ENCODE assay signal across 8 mouse cellular contexts in genomic region chr3:106721397-106722027, GRCm38 (mm10). TPM values are rescaled to one million over a fixed set of nuclear protein-coding genes. Genes with fewer than 3 reads are reported as not detected.
DNase-seq lines count a peak whose midpoint lies in the region; ATAC-seq and TF ChIP-seq lines count a peak whose summit lies in the region.

No protein-coding gene starts in this region.

- H3K9me3 ChIP-seq in kidney, embryonic 14.5 days (ENCODE audit: control insufficient read depth, low read length): no peaks in the 10 kb centered on the region; the same call in 1 of the 2 replicates
- H3K9me3 ChIP-seq in limb, embryonic 15.5 days: 0 out of 2 replicates have a peak, but pooled peaks cover 2% of the 10 kb centered on the region

- peak overlapping the region; percentile 58 for H3K4me2 ChIP-seq in kidney, embryonic 14.5 days (replicated peaks; ENCODE audit: low read depth, low read length)
- H3K4me2 ChIP-seq in limb, embryonic 15.5 days: peak overlapping the region; percentile 54

- peak overlapping the region; percentile 82 for H3K4me3 ChIP-seq in bone marrow macrophage, adult 2 months (ENCODE audit: insufficient read depth, low read length)
- H3K4me3 ChIP-seq in embryonic fibroblast, embryonic 13.5 days (ENCODE audit: insufficient read depth, low read length): peak overlapping the region; percentile 73
- H3K4me3 ChIP-seq in kidney, embryonic 14.5 days (ENCODE audit: low read length): peak overlapping the region; percentile 68
- peak overlapping the region; percentile 70 for H3K4me3 ChIP-seq in limb, embryonic 15.5 days

- no peaks in the 10 kb centered on the region for H3K27me3 ChIP-seq in kidney, embryonic 14.5 days (ENCODE audit: control insufficient read depth, insufficient read depth, low read length)
- H3K27me3 ChIP-seq in limb, embryonic 15.5 days: 0 out of 2 replicates have a peak, but pooled peaks cover 4% of the 10 kb centered on the region

- 1% methylated on average over 31 of the region's 31 CpGs for WGBS in kidney, embryonic 14.5 days
- 2% methylated on average over 31 of the region's 31 CpGs for WGBS in limb, embryonic 15.5 days

- peak overlapping the region; percentile 94 for H3K27ac ChIP-seq in bone marrow macrophage, adult 2 months (ENCODE audit: insufficient read depth, low read depth, low read length)
- peak overlapping the region; percentile 76 for H3K27ac ChIP-seq in embryonic fibroblast, embryonic 13.5 days (ENCODE audit: insufficient read depth, low read length)
- H3K27ac ChIP-seq in kidney, embryonic 14.5 days (ENCODE audit: low read depth, low read length): peak overlapping the region; percentile 94
- peak overlapping the region; percentile 97 for H3K27ac ChIP-seq in limb, embryonic 15.5 days

- no peak for TF ChIP-seq CTCF in bone marrow macrophage, adult 2 months (IDR thresholded peaks at IDR 0.05; ENCODE audit: low read depth, low read length)
- TF ChIP-seq CTCF in embryonic fibroblast, embryonic 13.5 days (IDR thresholded peaks at IDR 0.05; ENCODE audit: borderline replicate concordance, insufficient read depth, low read length): no peak

- ATAC-seq in kidney, embryonic 14.5 days (ENCODE audit: low FRiP score, low TSS enrichment): peak; percentile 99
- peak; percentile 99 for ATAC-seq in limb, embryonic 15.5 days (ENCODE audit: insufficient number of reproducible peaks, low FRiP score, low TSS enrichment, low read depth)

- no peaks in the 10 kb centered on the region for H3K4me1 ChIP-seq in bone marrow macrophage, adult 2 months (ENCODE audit: control insufficient read depth, insufficient read depth, low read length)
- H3K4me1 ChIP-seq in embryonic fibroblast, embryonic 13.5 days (ENCODE audit: control insufficient read depth, insufficient read depth, low read length): no peaks in the 10 kb centered on the region
- H3K4me1 ChIP-seq in kidney, embryonic 14.5 days (ENCODE audit: control insufficient read depth, insufficient read depth, low read length): no peaks in the 10 kb centered on the region
- H3K4me1 ChIP-seq in limb, embryonic 15.5 days: no peaks in the 10 kb centered on the region

- DNase-seq in A20 (ENCODE audit: low read depth, low spot score): peak; percentile 99
- DNase-seq in heart, adult 9 months (ENCODE audit: low spot score in 2 of 2): peak; percentile 99 to 100
- DNase-seq in monocyte, adult 2 months (ENCODE audit: low read depth in 1 of 2, low spot score in 2 of 2): peak; percentile 96 to 98
- DNase-seq in spleen, postnatal 36 days (ENCODE audit: low spot score in 2 of 2): peak; percentile 97 to 98

- no peaks in the 10 kb centered on the region for H3K36me3 ChIP-seq in kidney, embryonic 14.5 days (ENCODE audit: control insufficient read depth, insufficient read depth, low read length)
- H3K36me3 ChIP-seq in limb, embryonic 15.5 days: no peaks in the 10 kb centered on the region

- no peak for TF ChIP-seq POLR2A in bone marrow macrophage, adult 2 months (IDR thresholded peaks at IDR 0.05; ENCODE audit: borderline replicate concordance, low read depth, low read length)
- peak; percentile 78 for TF ChIP-seq POLR2A in embryonic fibroblast, embryonic 13.5 days (IDR thresholded peaks at IDR 0.05; ENCODE audit: low read depth, low read length)

- peak overlapping the region; percentile 56 for H3K9ac ChIP-seq in kidney, embryonic 14.5 days (ENCODE audit: low read depth, low read length)
- H3K9ac ChIP-seq in limb, embryonic 15.5 days: peak overlapping the region; percentile 50

RNA-seq across cellular contexts. Expression of gene Lrif1, which starts 36.7 kb away (rescaled TPM):
- polyA plus RNA-seq in bone marrow macrophage, adult 2 months (2012; ENCODE audit: insufficient read depth, insufficient read length, missing spikeins): 27.8 and 40.6 TPM in 2 replicates
- polyA plus RNA-seq in embryonic fibroblast, embryonic 13.5 days (2011; ENCODE audit: insufficient read length, low read depth, missing spikeins): 18.6 and 25.1 TPM in 2 replicates
- polyA plus RNA-seq in kidney, embryonic 14.5 days (2014; fragmentation: Nextera tagmentation; extraction: Ambion mirVana): 22.0 and 24.3 TPM in 2 replicates
- 13.1 and 13.3 TPM in 2 replicates for polyA plus RNA-seq in limb, embryonic 15.5 days (2015; fragmentation: Nextera tagmentation; extraction: Ambion mirVana)

Comparison
In these comparisons a context has a peak if more than half of its experiments do, and no peak if none do; other contexts are left out.
1. Peak in every context shown above with its lines: DNase-seq, ATAC-seq, H3K4me3 ChIP-seq and H3K27ac ChIP-seq.